ENCODE assay signal across 8 mouse cellular contexts in genomic region chr12:81780271-81781093, GRCm38 (mm10). TPM values are rescaled to one million over a fixed set of nuclear protein-coding genes. Genes with fewer than 3 reads are reported as not detected.
DNase-seq lines count a peak whose midpoint lies in the region; ATAC-seq and TF ChIP-seq lines count a peak whose summit lies in the region.

No protein-coding gene starts in this region.

- no peaks in the 10 kb centered on the region for H3K27me3 ChIP-seq in forebrain, postnatal 0 days (ENCODE audit: insufficient read depth, low read length)
- no peaks in the 10 kb centered on the region for H3K27me3 ChIP-seq in kidney, adult 2 months (replicated peaks; ENCODE audit: control insufficient read depth, insufficient read depth, low read length)
- peaks cover 9% of the 10 kb centered on the region for H3K27me3 ChIP-seq in lung, postnatal 0 days (replicated peaks; ENCODE audit: insufficient read depth, low read length)

- H3K9me3 ChIP-seq in forebrain, postnatal 0 days (ENCODE audit: low read length) = no peaks in the 10 kb centered on the region
- no peaks in the 10 kb centered on the region for H3K9me3 ChIP-seq in lung, postnatal 0 days (ENCODE audit: low read length)

- no peak for TF ChIP-seq POLR2A in kidney, adult 2 months (IDR thresholded peaks at IDR 0.05; ENCODE audit: low read depth, low read length)

- peak overlapping the region; percentile 71 for H3K4me3 ChIP-seq in left cerebral cortex, adult 2 months
- peak overlapping the region; percentile 91 for H3K4me3 ChIP-seq in forebrain, postnatal 0 days (ENCODE audit: low read depth, low read length)
- H3K4me3 ChIP-seq in kidney, adult 2 months (ENCODE audit: insufficient read depth, low read depth, low read length) = peak overlapping the region; percentile 65
- peak overlapping the region; percentile 67 for H3K4me3 ChIP-seq in lung, postnatal 0 days (ENCODE audit: low read depth, low read length)

- H3K4me1 ChIP-seq in forebrain, postnatal 0 days (ENCODE audit: insufficient read depth) = peaks cover 30% of the 10 kb centered on the region
- H3K4me1 ChIP-seq in kidney, adult 2 months (ENCODE audit: control insufficient read depth, insufficient read depth, low read length) = no peaks in the 10 kb centered on the region
- H3K4me1 ChIP-seq in lung, postnatal 0 days (ENCODE audit: insufficient read depth, low read depth, low read length) = peaks cover 4% of the 10 kb centered on the region; the same call in 1 of the 2 replicates

- no peaks in the 10 kb centered on the region for H3K36me3 ChIP-seq in forebrain, postnatal 0 days (ENCODE audit: insufficient read depth)
- H3K36me3 ChIP-seq in kidney, adult 2 months (ENCODE audit: control insufficient read depth, insufficient read depth, low read length) = no peaks in the 10 kb centered on the region
- no peaks in the 10 kb centered on the region for H3K36me3 ChIP-seq in lung, postnatal 0 days (ENCODE audit: insufficient read depth, low read length)

- H3K4me2 ChIP-seq in forebrain, postnatal 0 days (ENCODE audit: low read depth) = peak overlapping the region; percentile 76
- H3K4me2 ChIP-seq in lung, postnatal 0 days (replicated peaks; ENCODE audit: low read depth, low read length) = peak overlapping the region; percentile 91

- H3K9ac ChIP-seq in forebrain, postnatal 0 days = peak overlapping the region; percentile 93
- peak overlapping the region; percentile 51 for H3K9ac ChIP-seq in lung, postnatal 0 days (replicated peaks; ENCODE audit: low read depth)

- no peak for TF ChIP-seq EP300 in lung, postnatal 0 days (IDR thresholded peaks at IDR 0.05)

- TF ChIP-seq CTCF in left cerebral cortex, adult 2 months (IDR thresholded peaks at IDR 0.05) = no peak
- no peak for TF ChIP-seq CTCF in forebrain, postnatal 0 days (IDR thresholded peaks at IDR 0.05; ENCODE audit: low read depth)
- no peak for TF ChIP-seq CTCF in kidney, adult 2 months (conservative IDR thresholded peaks at IDR 0.05; ENCODE audit: insufficient read depth, insufficient read length, low read depth, low read length)
- peak; percentile 4; the same call in 1 of the 2 replicates for TF ChIP-seq CTCF in lung, postnatal 0 days (IDR thresholded peaks at IDR 0.05)

- peak; percentile 29 to 44 for DNase-seq in left cerebral cortex, adult 2 months (ENCODE audit: extremely low spot score in 1 of 2, low spot score in 2 of 2)
- no peak for DNase-seq in left cerebral cortex, adult 8-10 months (ENCODE audit: low spot score in 2 of 2)
- DNase-seq in cerebellum, adult 11-12 months = peak; percentile 71
- DNase-seq in forebrain, postnatal 0 days = no peak
- peak; percentile 41 for DNase-seq in kidney, adult 2 months
- DNase-seq in lung, postnatal 0 days (ENCODE audit: low spot score) = no peak
- peak; percentile 20 for DNase-seq in ovary, postnatal 36 days (ENCODE audit: low spot score)
- DNase-seq in retina, embryonic 14.5 days (ENCODE audit: low spot score) = no peak

- peak overlapping the region; percentile 17 for H3K27ac ChIP-seq in left cerebral cortex, adult 2 months
- peak overlapping the region; percentile 69 for H3K27ac ChIP-seq in forebrain, postnatal 0 days (ENCODE audit: low read depth, low read length)
- H3K27ac ChIP-seq in kidney, adult 2 months (ENCODE audit: insufficient read depth, low read depth, low read length) = peak overlapping the region; percentile 5; the same call in 1 of the 2 replicates
- H3K27ac ChIP-seq in lung, postnatal 0 days (ENCODE audit: low read length) = peak overlapping the region; percentile 95

- WGBS in forebrain, postnatal 0 days = 0% methylated on average over 60 of the region's 91 CpGs
- WGBS in kidney, adult 2 months = 1% methylated on average over 80 of the region's 91 CpGs
- 2% methylated on average over 36 of the region's 91 CpGs for WGBS in lung, postnatal 0 days

- ATAC-seq in forebrain, postnatal 0 days = peak; percentile 74
- ATAC-seq in lung, postnatal 0 days = no peak; the same call in 1 of the 2 replicates

- intact Hi-C loops in left cerebral cortex, adult 2 months (cut with DNase I) = no loop called here

RNA-seq across cellular contexts. Expression of gene Map3k9, which starts 0.5 kb away (rescaled TPM):
- 10 to 100 TPM; 63.3 to 68.9 TPM for total RNA-seq in left cerebral cortex, adult 2 months (2021)
- 10 to 100 TPM; 52.5 to 60.7 (median 55.2) TPM for total RNA-seq in left cerebral cortex, adult 8-10 months (2022)
- total RNA-seq in forebrain, postnatal 0 days (2014; rRNA removed) = 41.4 and 49.2 TPM in 2 replicates
- 4.3 and 6.5 TPM in 2 replicates for polyA plus RNA-seq in forebrain, postnatal 0 days (2015; fragmentation: Nextera tagmentation; extraction: Ambion mirVana)
- 3.4 and 3.9 TPM in 2 replicates for polyA plus RNA-seq in kidney, adult 2 months (2012; rRNA removed)
- 3.3 and 3.6 TPM in 2 replicates for polyA plus RNA-seq in lung, postnatal 0 days (2015; fragmentation: Nextera tagmentation; extraction: Ambion mirVana)

Comparison
In these comparisons a context has a peak if more than half of its experiments do, and no peak if none do; other contexts are left out.
1. DNase-seq: peak in left cerebral cortex, adult 2 months (2 of 2), cerebellum, adult 11-12 months (single experiment), kidney, adult 2 months (single experiment) and ovary, postnatal 36 days (single experiment); none in left cerebral cortex, adult 8-10 months (0 of 2), forebrain, postnatal 0 days (single experiment), lung, postnatal 0 days (single experiment) and retina, embryonic 14.5 days (single experiment).
2. H3K27ac ChIP-seq: peak in every context shown above with its lines; median percentile 95 in lung, postnatal 0 days; 69 in forebrain, postnatal 0 days; 17 in left cerebral cortex, adult 2 months; 5 in kidney, adult 2 months.
3. Peak in every context shown above with its lines, with median percentiles within 50 percentile points of each other: H3K4me3 ChIP-seq.